Mouse (Mus musculus): ENCODE measurements around the gene Polr2f.

DNA sequence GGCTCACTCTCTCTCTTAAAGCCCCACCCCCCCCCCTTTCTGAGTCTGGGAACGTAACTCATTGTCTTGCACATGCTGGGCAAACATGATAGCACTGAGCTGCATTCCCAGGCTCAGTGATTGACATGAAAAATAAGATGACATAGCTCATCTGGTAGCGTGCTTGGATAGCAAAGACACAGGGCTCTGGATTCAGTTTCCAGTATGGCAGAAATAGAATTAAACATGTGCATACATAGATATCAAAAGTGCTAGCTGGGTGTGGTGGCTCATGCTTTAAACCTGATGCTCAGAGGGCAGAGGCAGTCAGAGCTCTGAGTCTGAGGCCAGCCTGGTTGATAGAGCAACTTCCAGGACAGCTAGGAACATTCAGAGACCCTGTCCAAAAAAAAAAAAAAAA lies 35.0 kb upstream of the Polr2f start:
- TF ChIP-seq POLR2A (IDR thresholded peaks at IDR 0.05; ENCODE audit: borderline replicate concordance, low read depth, low read length) (no peak), CTCF (IDR thresholded peaks at IDR 0.05; ENCODE audit: low read depth, low read length) (no peak)

Data from bone marrow macrophage, adult 2 months (primary cell).